8 mouse cellular contexts compared by ENCODE assay signal in genomic region chr11:5100283-5100682, GRCm38 (mm10). TPM values are rescaled to one million over a fixed set of nuclear protein-coding genes. Genes with fewer than 3 reads are reported as not detected.
DNase-seq lines count a peak whose midpoint lies in the region; ATAC-seq and TF ChIP-seq lines count a peak whose summit lies in the region.

No protein-coding gene starts in this region.

- TF ChIP-seq EP300 in MEL (IDR thresholded peaks at IDR 0.05; ENCODE audit: low read depth in 1 of 2, low read length in 2 of 2) = peak in 1 of 2 experiments; percentile 42; a peak in 1 of 4 replicates

- no peak for ATAC-seq in heart, embryonic 11.5 days (replicated peaks; ENCODE audit: insufficient number of reproducible peaks, low FRiP score, low TSS enrichment)
- ATAC-seq in activated CD4-positive, CD25-positive, alpha-beta regulatory T cell, adult 4 months = no peak

- H3K27ac ChIP-seq in heart, embryonic 11.5 days (ENCODE audit: low read depth, low read length) = peak overlapping the region; percentile 96
- H3K27ac ChIP-seq in MEL (ENCODE audit: control insufficient read depth, low read depth, low read length) = peak overlapping the region; percentile 75

- peak overlapping the region; percentile 96 for H3K4me3 ChIP-seq in heart, embryonic 11.5 days (ENCODE audit: low read depth, low read length)
- H3K4me3 ChIP-seq in MEL (ENCODE audit: control insufficient read depth in 1 of 2, insufficient read depth in 1 of 2, low read depth in 2 of 2, low read length in 2 of 2) = peak overlapping the region; percentile 90 to 94

- H3K4me2 ChIP-seq in heart, embryonic 11.5 days = peak overlapping the region; percentile 94

- no peak for TF ChIP-seq RAD21 in MEL (IDR thresholded peaks at IDR 0.05; ENCODE audit: low read depth, low read length)

- no peaks in the 10 kb centered on the region for H3K9me3 ChIP-seq in heart, embryonic 11.5 days (replicated peaks; ENCODE audit: control insufficient read depth, low read length)
- H3K9me3 ChIP-seq in MEL (replicated peaks; ENCODE audit: insufficient read depth, low read length) = no peaks in the 10 kb centered on the region

- WGBS in heart, embryonic 11.5 days (ENCODE audit: insufficient replicate concordance) = 4% methylated on average over 7 of the region's 7 CpGs

- TF ChIP-seq POLR2A in MEL (IDR thresholded peaks at IDR 0.05; ENCODE audit: control insufficient read depth in 1 of 2, insufficient read depth in 1 of 2, low read depth in 1 of 2, low read length in 2 of 2, poor library complexity in 1 of 2) = no peak

- H3K79me2 ChIP-seq in MEL (ENCODE audit: control insufficient read depth, insufficient read depth, low read length, poor library complexity) = peaks cover 62% of the 10 kb centered on the region

- no peak for DNase-seq in heart, adult 8-10 months (ENCODE audit: low spot score)
- DNase-seq in MEL (ENCODE audit: low read depth, low spot score) = no peak
- peak; percentile 1 for DNase-seq in forelimb bud, embryonic 11.5 days (ENCODE audit: low read depth, low spot score)
- DNase-seq in mesoderm, embryonic 11.5 days (ENCODE audit: low read depth, low spot score) = peak; percentile 12
- no peak for DNase-seq in yolk sac, embryonic 10.5 days (ENCODE audit: low spot score)
- DNase-seq in gastrocnemius, postnatal 14 days = no peak

- H3K9ac ChIP-seq in heart, embryonic 11.5 days (ENCODE audit: low read depth, low read length) = peak overlapping the region; percentile 99
- H3K9ac ChIP-seq in MEL (ENCODE audit: control insufficient read depth, low read depth, low read length, poor library complexity, severe bottlenecking) = peak overlapping the region; percentile 99

- intact Hi-C loops in gastrocnemius, postnatal 14 days (cut with DNase I; ENCODE audit: low total_unique reads) = no loop called here

- no peaks in the 10 kb centered on the region for H3K27me3 ChIP-seq in heart, embryonic 11.5 days (ENCODE audit: control insufficient read depth, insufficient read depth, low read length)
- H3K27me3 ChIP-seq in MEL (ENCODE audit: control insufficient read depth in 1 of 2, insufficient read depth in 2 of 2, low read length in 2 of 2) = no peaks in the 10 kb centered on the region

- 0 out of 2 replicates have a peak, but pooled peaks cover 2% of the 10 kb centered on the region for H3K36me3 ChIP-seq in heart, embryonic 11.5 days (ENCODE audit: control insufficient read depth, insufficient read depth, low read length)
- peaks cover 7 to 47% of the 10 kb centered on the region in 2 experiments for H3K36me3 ChIP-seq in MEL (ENCODE audit: control insufficient read depth in 1 of 2, insufficient read depth in 2 of 2, low read length in 2 of 2)

- TF ChIP-seq CTCF in MEL (IDR thresholded peaks at IDR 0.05 in 2 of 3, conservative IDR thresholded peaks at IDR 0.05 in 1 of 3; ENCODE audit: control insufficient read depth in 1 of 3, insufficient read depth in 1 of 3, low read depth in 2 of 3, low read length in 3 of 3, poor library complexity in 1 of 3, severe bottlenecking in 1 of 3) = peak in 1 of 3 experiments; percentile 20; a peak in 2 of 6 replicates

- H3K4me1 ChIP-seq in heart, embryonic 11.5 days (ENCODE audit: control insufficient read depth, insufficient read depth, low read length) = peaks cover 25% of the 10 kb centered on the region
- peaks cover 19 to 40% of the 10 kb centered on the region in 2 experiments for H3K4me1 ChIP-seq in MEL (ENCODE audit: control insufficient read depth in 1 of 2, insufficient read depth in 2 of 2, low read length in 2 of 2)

TF ChIP-seq in MEL, 35 proteins besides CTCF, POLR2A, EP300 and RAD21:
- TF ChIP-seq ELF1 (IDR thresholded peaks at IDR 0.05; ENCODE audit: low read depth, low read length) (no peak), RCOR1 (IDR thresholded peaks at IDR 0.05; ENCODE audit: low read depth, low read length) (0 out of 2 replicates have a peak, but pooled peaks have one; percentile 2), CHD1 (IDR thresholded peaks at IDR 0.05; ENCODE audit: low read depth, low read length) (peak; percentile 74; the same call in 1 of the 2 replicates), USF2 (IDR thresholded peaks at IDR 0.05; ENCODE audit: borderline replicate concordance in 1 of 2, insufficient read depth in 1 of 2, low read depth in 1 of 2, low read length in 2 of 2) (no peak), KAT2A (conservative IDR thresholded peaks at IDR 0.05; ENCODE audit: low read depth, low read length) (0 out of 2 replicates have a peak, but pooled peaks have one; percentile 40), ETS1 (IDR thresholded peaks at IDR 0.05; ENCODE audit: low read depth, low read length) (0 out of 2 replicates have a peak, but pooled peaks have one; percentile 29), BHLHE40 (IDR thresholded peaks at IDR 0.05; ENCODE audit: borderline replicate concordance, low read depth, low read length) (no peak), ZC3H11A (IDR thresholded peaks at IDR 0.05; ENCODE audit: low read depth, low read length) (no peak)

RNA-seq across cellular contexts. Expression of gene Ewsr1, which starts 1.2 kb away (rescaled TPM):
- polyA plus RNA-seq in heart, embryonic 11.5 days (2014; fragmentation: Nextera tagmentation; extraction: Ambion mirVana) = 255 and 322 TPM in 2 replicates
- 100 to 1,000 TPM in 1 of 4 experiments, 10 to 100 TPM in 3; 74.3 to 111 (median 95.2) TPM for total RNA-seq in heart, adult 8-10 months (2022)
- 435 and 452 TPM in 2 replicates for total RNA-seq in MEL (2012; rRNA removed)
- polyA plus RNA-seq in MEL (2012; ENCODE audit: insufficient read depth in 1 of 2, insufficient read length in 2 of 2, low read depth in 1 of 2, low replicate concordance in 2 of 2, missing spikeins in 1 of 2) = 1,000 to 10,000 TPM in 1 of 2 experiments, 100 to 1,000 TPM in 1; 570 to 1,336 TPM
- total RNA-seq in gastrocnemius, postnatal 14 days (2021) = 10 to 100 TPM; 87.0 to 90.4 TPM
- 100 to 1,000 TPM; 143 to 144 TPM for polyA plus RNA-seq in activated CD4-positive, CD25-positive, alpha-beta regulatory T cell, adult 4 months (2017; shearing (Covaris generic))

RNA-seq across cellular contexts. Expression of gene Rhbdd3, which starts 1.6 kb away (rescaled TPM):
- polyA plus RNA-seq in heart, embryonic 11.5 days (2014; fragmentation: Nextera tagmentation; extraction: Ambion mirVana) = 23.5 and 25.7 TPM in 2 replicates
- 10 to 100 TPM; 26.7 to 27.7 (median 27.3) TPM for total RNA-seq in heart, adult 8-10 months (2022)
- total RNA-seq in MEL (2012; rRNA removed) = 35.9 TPM in 2 replicates
- polyA plus RNA-seq in MEL (2012; ENCODE audit: insufficient read depth in 1 of 2, insufficient read length in 2 of 2, low read depth in 1 of 2, low replicate concordance in 2 of 2, missing spikeins in 1 of 2) = 10 to 100 TPM in 1 of 2 experiments, not detected in 1; 55.7 TPM
- total RNA-seq in gastrocnemius, postnatal 14 days (2021) = 10 to 100 TPM; 17.8 to 20.2 TPM
- polyA plus RNA-seq in activated CD4-positive, CD25-positive, alpha-beta regulatory T cell, adult 4 months (2017; shearing (Covaris generic)) = 1 to 10 TPM; 5.6 to 5.9 TPM

RNA-seq across cellular contexts. Expression of gene Gas2l1, which starts 35.2 kb away (rescaled TPM):
- polyA plus RNA-seq in heart, embryonic 11.5 days (2014; fragmentation: Nextera tagmentation; extraction: Ambion mirVana) = 23.2 and 26.3 TPM in 2 replicates
- total RNA-seq in heart, adult 8-10 months (2022) = 10 to 100 TPM; 13.8 to 18.1 (median 15.6) TPM
- total RNA-seq in MEL (2012; rRNA removed) = 41.1 and 43.9 TPM in 2 replicates
- 10 to 100 TPM in 1 of 2 experiments, not detected in 1; 89.0 TPM for polyA plus RNA-seq in MEL (2012; ENCODE audit: insufficient read depth in 1 of 2, insufficient read length in 2 of 2, low read depth in 1 of 2, low replicate concordance in 2 of 2, missing spikeins in 1 of 2)
- total RNA-seq in gastrocnemius, postnatal 14 days (2021) = 10 to 100 TPM in 1 of 2 experiments, 1 to 10 TPM in 1; 8.4 to 12.0 TPM
- polyA plus RNA-seq in activated CD4-positive, CD25-positive, alpha-beta regulatory T cell, adult 4 months (2017; shearing (Covaris generic)) = under 1 TPM; 0.37 to 0.38 TPM

RNA-seq across cellular contexts. Expression of gene Rasl10a, which starts 42.4 kb away (rescaled TPM):
- polyA plus RNA-seq in heart, embryonic 11.5 days (2014; fragmentation: Nextera tagmentation; extraction: Ambion mirVana) = 0.92 and 1.1 TPM in 2 replicates
- 1 to 10 TPM; 3.3 to 7.8 (median 5.8) TPM for total RNA-seq in heart, adult 8-10 months (2022)
- 0.23 TPM in 1 of 2 replicates, not detected in the other for total RNA-seq in MEL (2012; rRNA removed)
- polyA plus RNA-seq in MEL (2012; ENCODE audit: insufficient read depth in 1 of 2, insufficient read length in 2 of 2, low read depth in 1 of 2, low replicate concordance in 2 of 2, missing spikeins in 1 of 2) = 1 to 10 TPM in 1 of 2 experiments, not detected in 1; 1.3 TPM
- under 1 TPM in 1 of 2 experiments, not detected in 1; 0.25 TPM for total RNA-seq in gastrocnemius, postnatal 14 days (2021)
- polyA plus RNA-seq in activated CD4-positive, CD25-positive, alpha-beta regulatory T cell, adult 4 months (2017; shearing (Covaris generic)) = not detected

RNA-seq across cellular contexts. Expression of gene Emid1, which starts 51.8 kb away (rescaled TPM):
- 6.8 and 8.6 TPM in 2 replicates for polyA plus RNA-seq in heart, embryonic 11.5 days (2014; fragmentation: Nextera tagmentation; extraction: Ambion mirVana)
- total RNA-seq in heart, adult 8-10 months (2022) = 1 to 10 TPM in 1 of 4 experiments, under 1 TPM in 3; 0.73 to 2.0 (median 0.90) TPM
- total RNA-seq in MEL (2012; rRNA removed) = 0.15 TPM in 1 of 2 replicates, not detected in the other
- under 1 TPM in 1 of 2 experiments, not detected in 1; 0.10 TPM for polyA plus RNA-seq in MEL (2012; ENCODE audit: insufficient read depth in 1 of 2, insufficient read length in 2 of 2, low read depth in 1 of 2, low replicate concordance in 2 of 2, missing spikeins in 1 of 2)
- total RNA-seq in gastrocnemius, postnatal 14 days (2021) = 10 to 100 TPM; 11.9 to 15.8 TPM
- not detected for polyA plus RNA-seq in activated CD4-positive, CD25-positive, alpha-beta regulatory T cell, adult 4 months (2017; shearing (Covaris generic))

Comparison
In these comparisons a context has a peak if more than half of its experiments do, and no peak if none do; other contexts are left out.
1. DNase-seq: peak in forelimb bud, embryonic 11.5 days (single experiment) and mesoderm, embryonic 11.5 days (single experiment); none in heart, adult 8-10 months (single experiment), MEL (single experiment), yolk sac, embryonic 10.5 days (single experiment) and gastrocnemius, postnatal 14 days (single experiment).